Mouse (Mus musculus) layer of hippocampus, postnatal 14 days (tissue): ENCODE results near the gene Olfr866. TPM values are rescaled to one million over a fixed set of nuclear protein-coding genes. Genes with fewer than 3 reads are reported as not detected.

Experiments
- DNase-seq, 2 experiments: peaks; one replicate each; pipeline ENCODE4 v3.0.0; 2021 to 2022; ENCODE audit warnings: low spot score in 2 of 2, mixed read lengths in 1 of 2
- long read RNA-seq, 2 experiments: library from polyadenylated mRNA; stranded (forward); transcript quantifications; one replicate each; pipeline ENCODE4 v2.0.0; 2021
- microRNA-seq, 2 experiments: library from miRNA; unstranded; fragments of <30 nt; microRNA quantifications; one replicate each; pipeline ENCODE4 v1.2.0; 2021
- total RNA-seq, 2 experiments: library from RNA; stranded (reverse); gene quantifications; 2 replicates each; pipeline ENCODE4 v1.2.3; 2021

The Olfr866 gene
- total RNA-seq: not detected
- long read RNA-seq, experiment 1: 0 reads
- long read RNA-seq, experiment 2: 0 reads

DNA sequence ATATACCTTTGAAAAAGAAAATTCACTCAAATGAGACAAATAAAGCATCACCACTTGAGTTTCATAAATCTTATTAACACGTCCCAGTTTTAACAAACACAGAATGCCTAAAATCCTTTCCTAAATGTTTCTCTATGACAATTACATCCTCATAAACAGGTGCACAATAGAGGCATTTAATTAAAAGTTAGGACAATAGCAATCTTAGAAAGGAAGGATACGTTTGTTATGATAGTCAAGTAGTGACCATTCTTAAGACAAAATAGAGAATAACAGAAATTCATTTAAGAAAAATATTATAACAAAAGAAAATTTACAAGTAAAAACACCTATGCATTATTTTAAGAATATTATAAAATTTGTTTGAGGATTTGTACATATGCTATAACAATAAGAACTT is at the start of gene Olfr866:
Olfr866 (minus strand) TSS at position 101 of the 400 bp plus-strand sequence.
- no peak for DNase-seq

GRCm38 (mm10) chr9:20073523-20074177 is 45.8 kb upstream of the Olfr866 start:
- DNase-seq: no peak

- DNase-seq: no peak
These were observed 43.5 kb upstream of the Olfr866 start for GRCm38 (mm10) chr9:20071291-20071690.

DNA sequence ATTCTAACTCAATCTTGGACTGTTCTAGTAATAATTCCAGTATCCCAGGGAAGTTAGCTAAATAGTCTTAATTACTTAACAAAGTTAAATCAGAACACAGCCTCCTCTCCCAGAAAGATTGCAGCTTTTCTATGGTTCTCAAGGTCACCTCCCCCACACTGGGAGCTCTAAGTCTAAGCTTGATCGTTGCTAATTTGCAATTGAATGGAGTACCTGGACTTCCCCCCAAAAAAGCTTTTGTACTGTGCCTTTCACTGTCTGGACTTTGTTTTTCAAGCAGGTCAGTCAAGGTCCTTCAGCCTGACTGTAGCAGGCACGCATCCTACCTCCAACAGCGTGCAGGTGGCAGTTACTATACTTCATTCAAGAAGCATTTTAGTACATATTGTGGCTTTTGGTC is 42.4 kb upstream of the Olfr866 start:
- DNase-seq: no peak

DNA sequence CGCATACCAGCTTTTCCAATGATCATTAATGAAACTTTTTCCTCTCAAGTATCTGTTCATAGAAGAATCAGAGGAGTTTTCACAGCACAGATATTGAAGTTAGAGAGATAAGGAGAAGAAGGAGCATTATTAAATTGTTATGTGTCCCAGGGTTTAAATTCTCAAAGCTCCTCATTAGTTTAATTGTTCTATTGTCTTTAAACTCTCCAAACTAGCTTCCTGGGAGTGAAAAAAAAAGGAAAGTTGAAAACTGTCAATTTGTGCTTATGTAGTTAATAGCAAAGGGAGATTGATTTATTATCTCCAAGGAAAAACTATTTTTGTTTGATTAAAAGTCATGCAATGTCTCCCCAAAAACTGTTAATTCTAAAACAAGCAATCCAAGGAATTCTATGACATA is 29.6 kb upstream of the Olfr866 start, which contains the start of gene Olfr867:
Olfr867 (minus strand) TSS at position 101 of the 400 bp plus-strand sequence.
- no peak for DNase-seq

- DNase-seq: no peak
These were observed 20.1 kb upstream of the Olfr866 start for GRCm38 (mm10) chr9:20047964-20048363.

Small RNAs within 50 kb of the gene (microRNA-seq; reads per million reads assigned to microRNA genes)
- gene Gm26231 (0 reads per million in 2 experiments), gene Gm44395 (0 reads per million in 2 experiments)

Other genes with a start within 250 kb of the Olfr866 start
- gene Olfr58, start 247.8 kb downstream of the Olfr866 start, total RNA-seq: not detected
- not detected for gene Olfr859, start 223.1 kb downstream of the Olfr866 start, total RNA-seq
- gene Olfr860, start 178.3 kb downstream of the Olfr866 start, total RNA-seq: not detected
- gene Olfr862, start 140.0 kb downstream of the Olfr866 start, total RNA-seq: not detected
- gene Olfr77, start 111.2 kb downstream of the Olfr866 start, total RNA-seq: not detected
- gene Olfr867, start 29.5 kb upstream of the Olfr866 start, total RNA-seq: not detected
- not detected for gene Olfr868, start 70.6 kb upstream of the Olfr866 start, total RNA-seq
- gene Olfr869, start 101.0 kb upstream of the Olfr866 start, total RNA-seq: not detected
- gene Olfr870, start 146.0 kb upstream of the Olfr866 start, total RNA-seq: not detected
- gene Olfr871, start 184.2 kb upstream of the Olfr866 start, total RNA-seq: not detected
- gene Olfr872, start 209.1 kb upstream of the Olfr866 start, total RNA-seq: not detected